Mouse (Mus musculus) kidney, embryonic 16.5 days (tissue): Measurements from ENCODE around the gene Foxo3. TPM values are rescaled to one million over a fixed set of nuclear protein-coding genes. Genes with fewer than 3 reads are reported as not detected.

ENCODE experiments used
- ATAC-seq: fragments of 200-750 bp; cut with Nextera tagmentation; 2 replicates; pipeline ENCODE4 v1.8.0; 2017; ENCODE audit warnings: moderate TSS enrichment; ENCODE audit not compliant: low FRiP score, low TSS enrichment
- H3K27ac ChIP-seq: fragments of 300-500 bp; sonication (generic); 2 replicates; pipeline ENCODE4 v1.5.1; 2014; ENCODE audit warnings: low read length
- H3K27me3 ChIP-seq: fragments of 300-500 bp; sonication (generic); 2 replicates; pipeline ENCODE4 v1.6.1; 2014; ENCODE audit warnings: low read length, control low read depth, mixed read lengths; ENCODE audit not compliant: insufficient read depth
- H3K36me3 ChIP-seq: fragments of 300-500 bp; sonication (generic); 2 replicates; pipeline ENCODE4 v1.6.1; 2014; ENCODE audit warnings: low read length, control low read depth, mixed read lengths; ENCODE audit not compliant: insufficient read depth
- H3K4me1 ChIP-seq: fragments of 300-500 bp; sonication (generic); 2 replicates; pipeline ENCODE4 v1.6.1; 2014; ENCODE audit warnings: low read length, control low read depth, mixed read lengths; ENCODE audit not compliant: insufficient read depth
- H3K4me2 ChIP-seq: fragments of 300-500 bp; sonication (generic); replicated peaks from 2 replicates; pipeline ENCODE4 v1.6.1; 2014; ENCODE audit warnings: low read depth, low read length
- H3K4me3 ChIP-seq: fragments of 300-500 bp; sonication (generic); 2 replicates; pipeline ENCODE4 v1.5.1; 2014; ENCODE audit warnings: mild to moderate bottlenecking, low read length
- H3K9ac ChIP-seq: fragments of 300-500 bp; sonication (generic); replicated peaks from 2 replicates; pipeline ENCODE4 v1.6.1; 2014; ENCODE audit warnings: low read length
- H3K9me3 ChIP-seq: fragments of 300-500 bp; sonication (generic); 2 replicates; pipeline ENCODE4 v1.6.1; 2016; ENCODE audit warnings: low read length, control low read depth
- WGBS: fragments of 180-500 bp; shearing (Covaris S2); extraction: QIAGEN DNeasy Blood & Tissue Kit; methylation state at CpG from one replicate; pipeline ENCODE4 v1.1.7; 2014; 5-methylcytosine and 5-hydroxymethylcytosine counted together
- polyA plus RNA-seq: library from polyadenylated mRNA; unstranded; fragments of >200 nt; fragmentation: Nextera tagmentation; extraction: Ambion mirVana; gene quantifications from 2 replicates; pipeline ENCODE4 v1.2.1, GENCODE M21; 2015

The Foxo3 gene
- polyA plus RNA-seq, 1 experiment from 2014 or later: 5.9 TPM

DNA sequence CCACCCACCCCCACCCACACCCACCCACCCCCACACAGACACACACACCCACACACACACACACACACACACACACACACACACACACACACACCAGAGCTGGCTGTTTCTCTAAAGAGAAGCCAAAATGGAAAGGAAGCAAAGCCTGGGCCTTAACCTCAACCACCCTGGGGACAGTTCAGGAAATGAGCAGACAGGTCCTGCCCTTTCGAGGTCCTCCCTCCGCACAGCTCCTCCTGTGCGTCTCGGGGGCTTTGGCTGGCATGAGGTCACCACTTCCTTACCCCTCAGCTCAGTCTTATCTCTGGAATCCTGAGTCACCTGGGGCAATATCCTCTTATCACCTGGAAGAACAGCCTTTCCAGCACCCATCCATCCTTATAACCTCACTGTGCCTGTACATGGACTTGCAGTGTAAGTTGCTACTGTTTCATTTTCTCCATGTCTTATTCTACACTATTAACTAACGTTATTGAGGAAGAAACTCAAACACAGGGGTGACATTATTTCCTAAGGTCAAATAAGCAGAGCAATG is 56.1 kb downstream of the Foxo3 start:
- WGBS: 30% methylated on average over 5 of the region's 5 CpGs
- ATAC-seq: no peak
- Histone ChIP-seq H3K4me1 (peaks cover 18% of the 10 kb centered on the region), H3K9me3 (no peaks in the 10 kb centered on the region), H3K27me3 (no peaks in the 10 kb centered on the region), H3K27ac (no peak overlapping the region), H3K4me2 (no peak overlapping the region), H3K36me3 (no peaks in the 10 kb centered on the region), H3K9ac (no peak overlapping the region), H3K4me3 (no peak overlapping the region)

- no peak for ATAC-seq
- peaks cover 11% of the 10 kb centered on the region for H3K9me3 ChIP-seq
- H3K4me2 ChIP-seq: no peak overlapping the region
- H3K27ac ChIP-seq: no peak overlapping the region
- 72% methylated on average over 7 of the region's 7 CpGs for WGBS
- no peak overlapping the region for H3K4me3 ChIP-seq
- no peak overlapping the region for H3K9ac ChIP-seq
- H3K27me3 ChIP-seq: no peaks in the 10 kb centered on the region
- peaks cover 10% of the 10 kb centered on the region for H3K4me1 ChIP-seq
- H3K36me3 ChIP-seq: no peaks in the 10 kb centered on the region; the same call in 1 of the 2 replicates
These were observed 65.1 kb downstream of the Foxo3 start for GRCm38 (mm10) chr10:42211407-42211806.

DNA sequence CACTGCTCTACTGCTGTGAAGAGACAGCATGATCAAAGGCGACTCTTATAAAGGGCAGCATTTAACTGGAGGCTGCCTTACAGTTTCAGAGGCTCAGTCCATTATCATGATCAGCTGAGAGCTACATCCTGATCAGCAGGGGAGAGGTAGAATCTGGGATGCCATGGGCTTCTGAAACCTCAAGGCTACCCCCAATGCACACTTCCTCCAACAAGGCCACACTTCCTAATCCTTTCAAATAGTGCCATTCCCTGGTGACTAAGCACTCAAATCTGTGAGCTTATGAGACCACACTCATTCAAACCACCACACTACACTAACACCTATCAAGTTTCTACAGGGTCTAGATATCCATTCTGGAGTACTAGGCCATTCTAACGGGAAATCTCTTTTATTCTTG is 65.9 kb downstream of the Foxo3 start:
- H3K9me3 ChIP-seq: peaks cover 11% of the 10 kb centered on the region
- WGBS: 69% methylated on average over 2 of the region's 2 CpGs
- H3K9ac ChIP-seq: no peak overlapping the region
- no peak; the same call in 1 of the 2 replicates for ATAC-seq
- H3K36me3 ChIP-seq: no peaks in the 10 kb centered on the region; the same call in 1 of the 2 replicates
- no peak overlapping the region for H3K4me2 ChIP-seq
- no peak overlapping the region; the same call in 1 of the 2 replicates for H3K27ac ChIP-seq
- H3K4me3 ChIP-seq: no peak overlapping the region
- no peaks in the 10 kb centered on the region for H3K27me3 ChIP-seq
- H3K4me1 ChIP-seq: peaks cover 10% of the 10 kb centered on the region

DNA sequence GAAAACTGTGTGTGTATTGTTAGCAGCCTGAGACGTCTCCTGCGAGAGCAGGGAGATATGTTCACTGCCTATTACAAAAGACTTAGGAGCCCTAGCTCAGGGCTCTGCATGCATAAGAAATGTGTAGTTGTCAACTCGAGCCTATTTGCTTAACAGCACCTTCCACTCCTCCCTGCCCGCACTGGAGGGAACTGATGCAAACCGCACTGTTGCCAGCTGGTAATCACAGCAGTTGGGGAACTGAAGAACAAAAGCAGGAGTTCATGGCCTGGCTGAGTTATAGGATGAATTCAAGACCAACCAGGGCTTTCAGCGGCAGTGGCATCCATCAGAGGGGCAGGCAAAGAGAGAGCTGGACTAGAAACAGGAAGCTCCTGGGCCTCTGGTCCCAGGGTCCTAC is 66.7 kb downstream of the Foxo3 start:
- no peak overlapping the region for H3K4me3 ChIP-seq
- H3K4me2 ChIP-seq: no peak overlapping the region
- H3K27me3 ChIP-seq: no peaks in the 10 kb centered on the region
- peaks cover 11% of the 10 kb centered on the region for H3K9me3 ChIP-seq
- H3K9ac ChIP-seq: no peak overlapping the region
- peaks cover 17% of the 10 kb centered on the region for H3K4me1 ChIP-seq
- H3K27ac ChIP-seq: no peak overlapping the region
- WGBS: 67% methylated on average over 6 of the region's 6 CpGs
- no peaks in the 10 kb centered on the region; the same call in 1 of the 2 replicates for H3K36me3 ChIP-seq
- ATAC-seq: no peak

DNA sequence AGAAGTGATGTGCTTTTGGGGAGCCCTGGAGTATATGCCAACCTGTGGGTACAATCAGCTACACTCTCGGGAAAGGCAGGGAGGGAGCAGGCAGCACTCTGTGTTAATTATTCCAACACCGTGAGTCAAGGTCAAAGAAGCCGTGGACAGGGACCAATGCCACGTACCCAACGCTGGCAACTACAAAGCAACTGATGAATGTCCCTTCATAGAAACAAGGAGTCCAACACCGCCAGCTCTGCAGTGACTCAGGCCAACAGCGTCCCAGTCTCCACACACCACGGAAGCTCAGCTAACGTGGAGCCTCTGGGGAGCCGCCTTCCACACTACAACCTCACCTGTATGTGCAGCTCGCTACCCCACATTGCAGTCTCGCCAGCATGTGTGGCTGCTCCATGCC is 68.9 kb downstream of the Foxo3 start:
- Histone ChIP-seq H3K9me3 (peaks cover 11% of the 10 kb centered on the region), H3K36me3 (no peaks in the 10 kb centered on the region; the same call in 1 of the 2 replicates), H3K27me3 (no peaks in the 10 kb centered on the region), H3K4me3 (no peak overlapping the region), H3K27ac (no peak overlapping the region), H3K4me1 (peaks cover 31% of the 10 kb centered on the region), H3K4me2 (no peak overlapping the region), H3K9ac (no peak overlapping the region)
- WGBS: 96% methylated on average over 12 of the region's 12 CpGs
- no peak for ATAC-seq

GRCm38 (mm10) chr10:42204768-42205412 is 71.7 kb downstream of the Foxo3 start:
- WGBS: 56% methylated on average over 20 of the region's 20 CpGs
- peak overlapping the region; percentile 35; the same call in 1 of the 2 replicates for H3K9ac ChIP-seq
- peaks cover 34% of the 10 kb centered on the region for H3K4me1 ChIP-seq
- no peak overlapping the region for H3K4me2 ChIP-seq
- no peaks in the 10 kb centered on the region; the same call in 1 of the 2 replicates for H3K36me3 ChIP-seq
- no peak overlapping the region for H3K4me3 ChIP-seq
- H3K27ac ChIP-seq: 0 out of 2 replicates have a peak overlapping the region, but pooled peaks have one; percentile 56
- ATAC-seq: no peak
- H3K9me3 ChIP-seq: peaks cover 11% of the 10 kb centered on the region
- no peaks in the 10 kb centered on the region for H3K27me3 ChIP-seq

DNA sequence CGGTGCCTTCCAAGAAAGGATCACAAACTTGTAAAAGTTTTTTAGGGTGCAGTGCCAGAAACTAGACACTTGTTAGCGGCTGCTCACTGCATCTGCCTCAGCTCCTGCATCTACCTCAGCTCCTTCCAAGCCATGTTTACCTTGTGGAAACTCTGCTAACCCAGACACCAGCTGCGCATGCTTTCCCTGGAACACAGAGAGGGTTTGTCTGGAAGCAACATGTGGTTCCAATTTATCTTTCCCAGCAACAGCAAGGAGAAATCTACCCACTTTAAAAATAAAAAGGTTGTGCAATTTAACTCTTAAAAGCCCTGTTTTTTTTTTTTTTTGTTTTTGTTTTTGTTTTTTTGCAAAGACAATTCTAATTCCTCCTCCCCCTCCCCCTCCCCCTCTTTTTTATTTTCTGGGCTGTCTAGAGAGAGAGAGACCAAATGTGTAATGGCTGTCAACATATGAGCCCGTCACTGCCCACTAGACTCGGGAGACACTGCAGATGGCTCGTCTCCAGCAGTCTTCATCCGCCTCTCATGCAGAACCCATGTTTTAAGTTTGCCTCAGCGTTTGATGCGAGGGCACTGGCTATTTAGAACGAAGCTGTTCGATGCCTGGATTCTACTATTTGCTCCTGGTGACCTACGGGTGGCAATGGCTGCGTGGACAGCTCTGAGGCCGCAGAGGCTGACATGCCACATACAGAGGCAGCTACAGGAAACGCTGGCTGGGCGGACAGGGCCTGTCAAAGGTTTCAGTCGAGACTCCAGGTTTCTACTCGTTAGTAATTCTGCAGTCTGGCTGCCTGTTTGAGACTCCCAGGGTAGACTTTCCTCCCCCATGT is 73.0 kb downstream of the Foxo3 start:
- Histone ChIP-seq H3K27me3 (no peaks in the 10 kb centered on the region), H3K9ac (peak overlapping the region; percentile 50; the same call in 1 of the 2 replicates), H3K9me3 (peaks cover 6% of the 10 kb centered on the region), H3K4me3 (no peak overlapping the region), H3K27ac (peak overlapping the region; percentile 69; the same call in 1 of the 2 replicates), H3K36me3 (no peaks in the 10 kb centered on the region; the same call in 1 of the 2 replicates), H3K4me2 (no peak overlapping the region), H3K4me1 (peaks cover 38% of the 10 kb centered on the region)
- 45% methylated on average over 18 of the region's 18 CpGs for WGBS
- no peak for ATAC-seq

- peak; percentile 91 for ATAC-seq
- no peak overlapping the region for H3K4me3 ChIP-seq
- peak overlapping the region; percentile 63 for H3K27ac ChIP-seq
- H3K36me3 ChIP-seq: peaks cover 4% of the 10 kb centered on the region
- peaks cover 5% of the 10 kb centered on the region for H3K9me3 ChIP-seq
- H3K4me2 ChIP-seq: no peak overlapping the region
- H3K4me1 ChIP-seq: peaks cover 38% of the 10 kb centered on the region
- no peak overlapping the region for H3K9ac ChIP-seq
- no peaks in the 10 kb centered on the region for H3K27me3 ChIP-seq
- 54% methylated on average over 8 of the region's 8 CpGs for WGBS
These were observed 74.0 kb downstream of the Foxo3 start for GRCm38 (mm10) chr10:42202561-42202960.

- Histone ChIP-seq H3K36me3 (peaks cover 21% of the 10 kb centered on the region), H3K4me3 (no peak overlapping the region), H3K4me1 (peaks cover 43% of the 10 kb centered on the region), H3K9ac (no peak overlapping the region), H3K4me2 (no peak overlapping the region), H3K27me3 (no peaks in the 10 kb centered on the region), H3K27ac (no peak overlapping the region), H3K9me3 (peaks cover 14% of the 10 kb centered on the region)
- WGBS: 63% methylated on average over 3 of the region's 3 CpGs
- no peak for ATAC-seq
These were observed 77.1 kb downstream of the Foxo3 start for GRCm38 (mm10) chr10:42199472-42199871.
